Mouse (Mus musculus): ENCODE data around the gene Upf2. TPM values are rescaled to one million over a fixed set of nuclear protein-coding genes. Genes with fewer than 3 reads are reported as not detected.
"Not testable (repeated sequence)": the region's sequence is repeated elsewhere in the genome, so short reads cannot be mapped to it uniquely, and the experiment has no call there.

The Upf2 gene
- polyA plus RNA-seq, 1 experiment from 2014 or later = 10.4 TPM

DNA sequence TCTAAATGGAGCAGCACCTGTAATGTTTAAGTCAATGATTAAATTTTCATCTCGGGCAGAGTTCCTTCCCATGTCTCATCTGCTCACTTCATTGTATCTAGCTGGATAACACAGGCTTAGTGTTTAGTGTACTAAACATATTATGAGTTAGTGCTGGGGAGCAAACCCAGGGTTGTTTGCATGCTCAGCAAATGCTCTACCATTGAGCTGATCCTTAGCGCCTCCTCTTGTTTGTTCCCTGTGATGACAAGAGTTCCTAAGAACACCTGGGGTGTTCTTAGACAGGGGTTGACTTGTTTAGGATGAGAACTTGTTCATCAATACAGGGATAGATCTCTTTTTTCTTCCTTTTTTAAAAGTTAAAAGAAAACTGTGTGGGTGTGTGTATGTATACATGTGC is 2.3 kb upstream of the Upf2 start:
- DNase-seq (ENCODE audit: low spot score) = no peak

- DNase-seq (ENCODE audit: low spot score) = not testable (repeated sequence)
Measured at GRCm38 (mm10) chr2:5949821-5950220, 1.4 kb upstream of the Upf2 start.

DNA sequence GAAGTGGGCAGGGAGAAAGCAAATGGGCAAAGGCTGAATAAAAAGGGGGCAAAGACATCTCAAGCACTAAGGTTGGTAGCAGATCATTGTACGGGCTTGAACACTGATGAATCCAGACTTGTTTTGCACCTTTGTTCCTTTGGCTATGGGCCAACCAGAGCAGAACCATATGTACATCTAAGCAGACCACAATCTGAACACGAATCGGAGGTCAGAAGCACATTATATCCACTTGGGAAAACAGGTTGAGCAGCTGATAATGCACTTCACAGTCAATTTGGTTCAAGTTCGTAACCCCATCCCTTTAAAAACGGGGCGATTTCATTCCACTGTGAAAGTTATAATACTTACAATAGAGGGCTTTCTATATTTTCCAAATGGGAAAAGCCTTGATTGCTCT is 964 bp upstream of the Upf2 start:
- no peak for DNase-seq (ENCODE audit: low spot score)

DNA sequence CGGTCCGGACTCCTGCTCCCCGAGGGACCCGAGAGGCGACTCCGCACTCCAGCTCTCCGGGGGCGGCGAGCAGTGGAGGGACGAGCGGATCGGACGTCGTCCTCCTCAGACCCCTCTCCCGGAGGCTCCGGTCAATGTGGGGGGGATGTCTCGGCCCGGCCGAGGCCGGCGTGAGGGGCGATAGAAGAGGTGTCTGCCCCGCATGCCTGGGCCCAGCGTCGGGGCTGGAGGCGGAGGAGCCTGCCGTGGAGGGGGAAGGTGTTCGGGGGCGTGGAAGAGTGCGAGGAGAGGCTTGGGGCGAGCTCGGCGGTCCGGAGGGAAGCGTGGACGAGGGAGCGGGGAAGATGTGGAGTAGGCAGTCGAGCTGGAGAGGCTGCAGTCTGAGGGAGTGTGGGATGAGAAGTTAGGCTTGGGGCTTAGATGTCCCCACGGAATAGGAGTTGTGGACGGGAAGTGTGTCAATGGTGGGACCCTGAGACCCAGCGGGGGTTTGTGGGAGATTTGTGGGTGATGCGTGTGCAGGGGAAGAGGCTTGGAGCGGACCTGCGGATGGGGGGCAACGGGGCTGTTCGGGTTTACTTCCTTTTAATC is 447 bp downstream of the Upf2 start:
- peak; percentile 61 for DNase-seq (ENCODE audit: low spot score)

DNA sequence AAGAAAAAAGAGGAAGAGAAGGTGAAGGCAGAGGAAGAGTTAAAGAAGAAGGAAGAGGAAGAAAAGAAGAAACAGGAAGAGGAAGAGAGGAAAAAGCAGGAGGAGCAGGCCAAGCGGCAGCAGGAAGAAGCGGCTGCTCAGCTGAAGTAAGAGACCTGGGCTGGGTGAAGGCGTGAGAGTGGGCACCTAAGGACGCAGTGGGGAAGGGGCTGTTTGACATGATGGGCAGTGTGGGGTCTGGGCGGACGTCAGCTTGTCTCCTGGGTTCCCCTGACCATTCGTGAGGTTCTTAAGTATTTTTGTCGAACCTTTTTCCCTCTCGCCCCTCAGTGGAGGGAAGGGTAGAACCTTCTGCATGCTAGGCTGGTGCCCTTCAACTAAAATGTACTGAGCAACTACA is 6.4 kb downstream of the Upf2 start:
- no peak for DNase-seq (ENCODE audit: low spot score)

DNA sequence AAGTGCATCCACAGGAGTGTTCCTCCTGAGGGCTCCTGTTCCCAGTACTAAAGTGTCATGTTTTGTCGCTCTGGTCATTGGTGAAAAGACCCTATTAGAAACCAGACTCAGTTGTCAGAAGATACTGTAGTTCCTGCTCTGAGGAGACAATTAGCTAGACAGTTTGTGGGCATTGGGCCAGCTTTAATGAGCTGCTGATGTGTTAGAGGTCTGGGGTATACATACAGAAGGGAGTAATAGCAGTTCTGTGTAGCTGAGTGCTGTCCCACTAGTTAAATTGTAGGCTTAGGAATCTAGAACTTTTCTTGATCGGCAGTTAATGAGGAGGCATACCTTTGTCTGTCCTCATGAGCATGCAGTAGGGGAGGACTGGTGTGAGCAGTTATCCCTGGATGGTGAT is 11.0 kb downstream of the Upf2 start:
- DNase-seq (ENCODE audit: low spot score) = no peak

- DNase-seq (ENCODE audit: low spot score) = not testable (repeated sequence)
Measured at GRCm38 (mm10) chr2:5963729-5964128, 12.5 kb downstream of the Upf2 start.

DNA sequence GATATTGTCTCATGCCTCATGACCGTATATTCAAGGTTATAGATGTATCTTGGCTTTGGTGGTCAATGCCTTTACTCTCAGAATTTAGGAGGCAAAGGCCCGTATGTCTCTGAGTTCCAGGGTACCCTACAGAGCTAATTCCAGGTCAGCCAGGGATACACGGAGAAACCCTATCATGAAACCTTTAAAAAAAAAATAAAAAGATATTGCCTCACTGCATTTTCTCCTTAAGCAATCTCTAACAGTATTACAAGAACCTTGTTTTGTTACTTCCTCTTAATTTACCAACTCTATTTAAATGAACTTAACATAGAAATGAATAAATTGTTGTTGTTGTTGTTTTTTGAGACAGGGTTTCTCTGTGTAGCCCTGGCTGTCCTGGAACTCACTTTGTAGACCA is 14.7 kb downstream of the Upf2 start:
- no peak for DNase-seq (ENCODE audit: low spot score)

GRCm38 (mm10) chr2:5970629-5971028 is 19.4 kb downstream of the Upf2 start:
- not testable (repeated sequence) for DNase-seq (ENCODE audit: low spot score)

- no peak for DNase-seq (ENCODE audit: low spot score)
Measured at GRCm38 (mm10) chr2:5977532-5977931, 26.3 kb downstream of the Upf2 start.

DNA sequence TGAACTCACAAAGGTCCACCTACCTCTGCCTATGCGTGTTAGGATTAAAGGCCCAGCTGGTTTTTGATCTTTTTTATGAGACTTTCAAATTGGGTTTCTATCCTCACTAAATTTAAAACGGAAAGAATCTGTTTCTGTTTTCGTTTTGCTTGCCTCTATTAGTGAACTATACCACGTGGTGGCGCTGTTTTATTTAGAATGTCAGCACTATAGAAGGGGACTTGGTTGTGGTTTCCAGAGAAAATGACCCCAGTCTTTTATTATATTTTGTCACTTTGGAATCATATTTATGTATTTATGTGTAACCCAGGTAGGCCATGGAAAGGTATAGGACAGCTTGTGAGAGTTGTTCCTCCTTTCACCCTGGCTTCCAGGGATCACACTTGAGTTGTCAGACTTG is 44.3 kb downstream of the Upf2 start:
- peak; percentile 50 for DNase-seq (ENCODE audit: low spot score)

GRCm38 (mm10) chr2:6003949-6004348 is 52.7 kb downstream of the Upf2 start:
- no peak for DNase-seq (ENCODE audit: low spot score)

DNA sequence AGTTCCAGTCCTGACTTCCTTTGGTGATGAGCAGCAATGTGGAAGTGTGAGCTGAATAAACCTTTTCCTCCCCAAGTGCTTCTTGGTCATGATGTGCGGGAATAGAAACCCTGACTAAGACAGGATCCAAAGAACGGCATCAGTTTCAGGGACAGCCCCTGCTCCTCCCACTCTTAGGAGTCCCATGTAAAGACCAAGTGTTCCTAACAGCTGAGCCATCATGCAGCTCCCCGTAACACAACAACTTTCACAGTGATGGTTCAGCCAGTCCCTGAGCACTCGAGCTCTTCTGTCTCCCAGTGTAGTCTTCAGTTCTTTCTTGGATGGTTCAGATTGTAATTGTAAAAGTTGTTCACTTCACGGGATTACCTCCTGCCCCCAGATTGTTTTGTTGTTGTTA is 63.3 kb downstream of the Upf2 start:
- no peak for DNase-seq (ENCODE audit: low spot score)

DNA sequence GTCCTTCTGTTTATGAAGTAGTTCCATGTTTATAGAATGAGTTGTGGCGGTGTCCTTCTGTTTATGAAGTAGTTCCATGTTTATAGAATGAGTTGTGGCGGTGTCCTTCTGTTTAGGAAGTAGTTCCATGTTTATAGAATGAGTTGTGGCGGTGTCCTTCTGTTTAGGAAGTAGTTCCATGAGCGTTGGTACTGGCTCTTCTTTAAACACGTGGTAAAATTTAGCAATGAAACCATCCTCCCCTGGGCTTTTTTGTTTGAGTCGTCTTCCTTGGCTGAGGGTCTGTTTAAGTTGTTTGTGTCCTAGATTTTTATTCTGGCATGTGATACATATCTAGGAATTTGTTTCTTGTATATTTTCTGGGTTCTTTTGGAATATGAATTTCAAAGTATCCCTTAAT is 63.9 kb downstream of the Upf2 start:
- DNase-seq (ENCODE audit: low spot score) = not testable (repeated sequence)

- DNase-seq (ENCODE audit: low spot score) = no peak
Measured at GRCm38 (mm10) chr2:6020570-6020969, 69.3 kb downstream of the Upf2 start.

- no peak for DNase-seq (ENCODE audit: low spot score)
Measured at GRCm38 (mm10) chr2:6042644-6043043, 91.4 kb downstream of the Upf2 start.

- DNase-seq (ENCODE audit: low spot score) = no peak
Measured at GRCm38 (mm10) chr2:6046796-6047195, 95.5 kb downstream of the Upf2 start.

- no peak for DNase-seq (ENCODE audit: low spot score)
Measured at GRCm38 (mm10) chr2:6048570-6048969, 97.3 kb downstream of the Upf2 start.

DNA sequence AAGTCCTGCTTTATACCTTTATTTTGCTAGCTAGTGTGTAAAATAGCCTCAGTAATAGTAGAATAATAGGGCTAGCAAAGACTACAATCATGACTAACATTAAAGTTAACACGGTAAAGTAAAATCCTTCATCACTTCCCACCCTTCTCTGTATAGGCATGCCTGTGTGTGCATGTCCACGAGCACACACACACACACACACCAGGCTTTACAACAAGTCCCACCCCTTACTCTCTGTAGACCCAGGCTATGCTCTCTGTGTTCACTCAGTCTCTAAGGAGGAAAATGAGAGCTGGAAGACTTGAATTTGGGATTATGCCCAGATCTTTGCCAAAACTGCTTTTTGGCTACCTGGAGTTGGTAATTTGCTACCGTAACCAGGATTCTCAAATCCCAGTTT is 97.7 kb downstream of the Upf2 start:
- DNase-seq (ENCODE audit: low spot score) = no peak

DNA sequence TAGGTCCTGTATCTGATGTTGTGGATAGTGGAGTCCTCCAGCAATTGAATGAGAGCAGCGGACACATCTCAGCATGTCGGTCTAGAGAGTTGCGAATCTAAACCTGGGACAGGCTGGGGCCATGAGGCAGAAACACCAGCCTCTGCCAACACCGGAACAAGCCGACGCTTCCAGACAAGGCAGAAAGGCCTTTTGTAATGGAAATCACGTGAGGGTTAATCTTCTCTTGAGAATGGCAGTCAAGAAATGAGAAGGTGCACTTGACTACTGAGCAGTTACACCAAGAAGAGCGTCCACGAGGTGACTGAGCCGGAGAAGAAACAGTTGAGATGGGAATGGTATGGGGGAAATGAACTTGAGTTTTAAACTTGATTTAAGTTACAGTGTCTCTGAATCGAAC is 104.2 kb downstream of the Upf2 start:
- DNase-seq (ENCODE audit: low spot score) = no peak

DNA sequence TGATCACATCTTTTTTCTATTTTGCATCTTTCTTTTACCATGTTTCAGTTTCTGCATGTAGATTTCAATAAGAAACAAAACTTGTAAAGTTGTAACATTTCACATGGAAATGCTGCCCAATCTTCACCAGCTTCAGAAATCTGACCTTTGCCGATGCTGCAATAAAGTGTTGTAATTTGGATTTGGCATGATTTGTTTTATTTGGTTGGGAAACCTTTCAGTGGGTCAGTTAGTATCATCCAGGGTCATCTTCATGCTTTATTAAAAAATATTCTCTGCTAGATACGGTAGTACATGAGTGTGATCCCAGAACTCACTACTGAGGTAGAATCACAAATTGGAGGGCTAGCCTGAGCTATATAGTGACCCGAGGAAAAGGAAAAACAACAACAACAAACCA is 105.2 kb downstream of the Upf2 start:
- no peak for DNase-seq (ENCODE audit: low spot score)

DNA sequence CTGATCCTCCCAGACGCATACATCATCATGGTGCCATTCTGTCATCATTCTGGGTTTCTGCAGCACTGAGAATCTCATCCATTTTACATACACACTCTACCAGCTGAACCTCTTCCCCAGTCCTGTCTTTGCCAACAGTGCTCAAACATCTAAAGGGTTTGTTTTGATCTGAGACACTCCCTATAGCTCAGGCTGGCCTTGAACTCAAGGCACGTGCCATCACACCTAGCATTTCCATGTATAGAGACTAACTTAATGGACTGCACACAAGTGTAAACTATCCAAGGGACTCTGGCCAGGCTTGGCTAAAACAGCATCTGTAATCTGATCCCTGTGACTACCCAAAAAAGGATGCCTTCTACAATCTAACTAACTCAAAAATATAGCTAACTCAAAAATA is 108.0 kb downstream of the Upf2 start:
- no peak for DNase-seq (ENCODE audit: low spot score)

- DNase-seq (ENCODE audit: low spot score) = no peak
Measured at GRCm38 (mm10) chr2:6060071-6060804, 109.0 kb downstream of the Upf2 start.
